In the genomic region with DNA sequence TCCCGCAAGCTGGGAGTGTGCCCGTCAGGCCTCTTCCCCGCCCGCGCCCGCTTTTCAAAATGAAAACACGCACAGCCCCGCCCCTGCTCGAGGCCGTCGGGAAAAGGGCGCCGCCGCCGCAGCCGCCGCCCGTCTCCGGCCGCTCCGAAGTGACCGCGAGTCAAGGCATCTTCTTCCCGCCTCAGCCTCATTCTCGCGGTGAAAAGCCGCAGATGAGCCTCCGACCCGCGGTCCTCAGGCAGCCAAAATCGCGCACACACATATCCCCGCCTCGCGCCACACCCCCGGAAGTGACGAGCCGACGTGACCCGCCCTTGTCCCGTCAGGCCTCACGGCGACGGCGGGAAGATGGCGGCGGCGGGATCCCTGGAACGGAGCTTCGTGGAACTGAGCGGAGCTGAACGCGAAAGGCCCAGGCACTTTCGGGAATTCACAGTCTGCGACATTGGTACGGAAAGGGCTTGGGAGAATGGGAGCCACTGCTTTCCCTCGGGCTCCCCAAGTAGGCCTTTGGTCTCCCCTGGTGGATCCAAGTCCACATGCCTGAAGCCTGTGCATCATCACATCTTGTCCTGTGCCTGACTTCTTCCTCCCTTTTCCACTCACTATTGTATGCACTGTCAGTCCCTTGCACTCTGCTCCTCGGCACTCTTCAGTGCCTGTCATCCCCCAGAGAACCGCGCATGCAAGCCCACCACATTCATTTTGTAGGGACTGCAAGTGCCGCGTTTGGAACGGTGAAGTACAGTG, we compare ENCODE assay signal across 8 mouse cellular contexts. TPM values are rescaled to one million over a fixed set of nuclear protein-coding genes. Genes with fewer than 3 reads are reported as not detected.
DNase-seq lines count a peak whose midpoint lies in the region; ATAC-seq lines count a peak whose summit lies in the region.

No protein-coding gene starts in this region.

- no peaks in the 10 kb centered on the region for H3K9me3 ChIP-seq in heart, embryonic 14.5 days (ENCODE audit: control insufficient read depth, low read length)
- H3K9me3 ChIP-seq in liver, embryonic 13.5 days (replicated peaks): no peaks in the 10 kb centered on the region
- H3K9me3 ChIP-seq in stomach, embryonic 16.5 days (replicated peaks; ENCODE audit: control insufficient read depth, low read length): no peaks in the 10 kb centered on the region

- DNase-seq in c-Kit-negative CD71-positive TER-119-positive erythroid progenitor cells, embryonic 14.5 days (ENCODE audit: low read depth, low spot score): peak; percentile 87
- DNase-seq in fibroblast of lung, adult 2 months (ENCODE audit: low read depth): peak; percentile 66
- peak; percentile 94 for DNase-seq in kidney, postnatal 14 days
- DNase-seq in liver, embryonic 13.5 days: peak; percentile 92
- DNase-seq in neural tube, embryonic 10.5 days (ENCODE audit: extremely low spot score, low spot score): peak; percentile 99

- ATAC-seq in CD4-positive, CD25-positive, alpha-beta regulatory T cell, adult 4 months: peak; percentile 96
- ATAC-seq in heart, embryonic 14.5 days (ENCODE audit: insufficient number of reproducible peaks, insufficient read depth, low FRiP score, low read depth): peak; percentile 95
- ATAC-seq in liver, embryonic 13.5 days (ENCODE audit: low read depth): peak; percentile 96
- peak; percentile 96 for ATAC-seq in stomach, embryonic 16.5 days (ENCODE audit: insufficient read depth, low FRiP score)

- peak overlapping the region; percentile 80 for H3K4me2 ChIP-seq in heart, embryonic 14.5 days (ENCODE audit: low read length)
- peak overlapping the region; percentile 77 for H3K4me2 ChIP-seq in liver, embryonic 13.5 days
- H3K4me2 ChIP-seq in stomach, embryonic 16.5 days (ENCODE audit: low read depth, low read length): peak overlapping the region; percentile 95

- peak overlapping the region; percentile 84 to 89 for H3K27ac ChIP-seq in heart, embryonic 14.5 days (replicated peaks in 1 of 2; ENCODE audit: control insufficient read depth in 1 of 2, insufficient read depth in 1 of 2, low read depth in 2 of 2, low read length in 2 of 2)
- H3K27ac ChIP-seq in liver, embryonic 13.5 days: peak overlapping the region; percentile 99
- H3K27ac ChIP-seq in stomach, embryonic 16.5 days (ENCODE audit: low read length): peak overlapping the region; percentile 98

- H3K4me3 ChIP-seq in heart, embryonic 14.5 days (ENCODE audit: control insufficient read depth in 1 of 2, insufficient read depth in 1 of 2, low read depth in 1 of 2, low read length in 2 of 2): peak overlapping the region; percentile 68 to 97
- H3K4me3 ChIP-seq in liver, embryonic 13.5 days (replicated peaks): peak overlapping the region; percentile 75
- H3K4me3 ChIP-seq in stomach, embryonic 16.5 days (replicated peaks; ENCODE audit: low read length): peak overlapping the region; percentile 99

- peak overlapping the region; percentile 82 for H3K9ac ChIP-seq in heart, embryonic 14.5 days (ENCODE audit: low read length)
- H3K9ac ChIP-seq in liver, embryonic 13.5 days: peak overlapping the region; percentile 86
- peak overlapping the region; percentile 90 for H3K9ac ChIP-seq in stomach, embryonic 16.5 days (ENCODE audit: low read length)

- H3K36me3 ChIP-seq in heart, embryonic 14.5 days (ENCODE audit: control insufficient read depth, insufficient read depth, low read length): peaks cover 32% of the 10 kb centered on the region
- H3K36me3 ChIP-seq in liver, embryonic 13.5 days: peaks cover 33% of the 10 kb centered on the region
- no peaks in the 10 kb centered on the region for H3K36me3 ChIP-seq in stomach, embryonic 16.5 days (ENCODE audit: control insufficient read depth, insufficient read depth, low read length)

- WGBS in heart, embryonic 14.5 days: under 1% methylated on average over 63 of the region's 63 CpGs
- under 1% methylated on average over 63 of the region's 63 CpGs for WGBS in liver, embryonic 13.5 days (ENCODE audit: insufficient replicate concordance)
- WGBS in stomach, embryonic 16.5 days: under 1% methylated on average over 63 of the region's 63 CpGs

- no peaks in the 10 kb centered on the region for H3K27me3 ChIP-seq in heart, embryonic 14.5 days (ENCODE audit: control insufficient read depth, insufficient read depth, low read length)
- H3K27me3 ChIP-seq in liver, embryonic 13.5 days: no peaks in the 10 kb centered on the region
- H3K27me3 ChIP-seq in stomach, embryonic 16.5 days (ENCODE audit: control insufficient read depth, insufficient read depth, low read length): no peaks in the 10 kb centered on the region

- H3K4me1 ChIP-seq in heart, embryonic 14.5 days (ENCODE audit: control insufficient read depth in 2 of 2, insufficient read depth in 2 of 2, low read length in 2 of 2): peaks cover 0 to 8% of the 10 kb centered on the region in 2 experiments; a peak in 2 of 4 replicates
- H3K4me1 ChIP-seq in liver, embryonic 13.5 days (replicated peaks): peaks cover 34% of the 10 kb centered on the region
- peaks cover 12% of the 10 kb centered on the region; the same call in 1 of the 2 replicates for H3K4me1 ChIP-seq in stomach, embryonic 16.5 days (ENCODE audit: control insufficient read depth, insufficient read depth, low read length)

RNA-seq across cellular contexts. Expression of a gene that starts 2.2 kb away (rescaled TPM):
- polyA plus RNA-seq in CD4-positive, CD25-positive, alpha-beta regulatory T cell, adult 4 months (2017; shearing (Covaris generic)): 10 to 100 TPM; 22.5 to 34.3 TPM
- polyA plus RNA-seq in heart, embryonic 14.5 days (2014; fragmentation: Nextera tagmentation; extraction: Ambion mirVana): 24.0 and 28.5 TPM in 2 replicates
- 35.1 and 44.0 TPM in 2 replicates for polyA plus RNA-seq in liver, embryonic 13.5 days (2015; fragmentation: Nextera tagmentation; extraction: Ambion mirVana)
- 41.0 and 43.4 TPM in 2 replicates for polyA plus RNA-seq in stomach, embryonic 16.5 days (2015; fragmentation: Nextera tagmentation; extraction: Ambion mirVana)

Comparison
In these comparisons a context has a peak if more than half of its experiments do, and no peak if none do; other contexts are left out.
1. Peak in every context shown above with its lines: DNase-seq, ATAC-seq, H3K4me3 ChIP-seq and H3K27ac ChIP-seq.